ENCODE assay signal across 33 mouse cellular contexts in genomic region chr15:24161974-24162373, GRCm38 (mm10).
"Had no signal": no experiment of that assay in that cellular context is flagged by ENCODE, and none has a peak within 500 bp of the region (broad histone marks: within the 10 kb centered on the region; RNA-seq: fewer than 3 reads in every experiment).

No protein-coding gene starts in this region.

- H3K4me3 ChIP-seq: heart, embryonic 12.5 days; heart, embryonic 13.5 days; heart, embryonic 15.5 days; hindbrain, embryonic 10.5 days; hindbrain, embryonic 12.5 days; hindbrain, embryonic 15.5 days; intestine, embryonic 15.5 days; kidney, embryonic 15.5 days; layer of hippocampus, adult 2 months; left cerebral cortex, adult 2 months had no signal

- H3K27me3 ChIP-seq: heart, embryonic 12.5 days; heart, embryonic 13.5 days; heart, embryonic 15.5 days; hindbrain, embryonic 12.5 days; hindbrain, embryonic 15.5 days; intestine, embryonic 15.5 days; kidney, embryonic 15.5 days had no signal

- ATAC-seq: hindbrain, embryonic 16.5 days; hindbrain, postnatal 0 days; inflammation-experienced regulatory T-cells, adult 6 months; intestine, embryonic 15.5 days; intestine, embryonic 16.5 days; intestine, postnatal 0 days had no signal

- H3K4me2 ChIP-seq: heart, embryonic 11.5 days; heart, embryonic 12.5 days; heart, embryonic 13.5 days; heart, embryonic 15.5 days; hindbrain, embryonic 12.5 days; hindbrain, embryonic 14.5 days; hindbrain, embryonic 15.5 days; intestine, embryonic 15.5 days; kidney, embryonic 15.5 days had no signal

- H3K4me1 ChIP-seq: heart, embryonic 12.5 days; heart, embryonic 13.5 days; heart, embryonic 15.5 days; hindbrain, embryonic 10.5 days; hindbrain, embryonic 12.5 days; hindbrain, embryonic 15.5 days; intestine, embryonic 15.5 days; kidney, embryonic 15.5 days had no signal

- DNase-seq: heart, postnatal 10 days; heart, postnatal 14 days; heart, postnatal 36 days; heart, postnatal 4 days; kidney, adult 11 months; kidney, adult 18-20 months; kidney, adult 2 months; kidney, adult 8-10 months; kidney, adult 9 months; kidney, postnatal 14 days; kidney, postnatal 25 days; kidney, postnatal 36 days; kidney, postnatal 4 days; layer of hippocampus, adult 9-11 months; layer of hippocampus, postnatal 36 days had no signal

- H3K9me3 ChIP-seq: heart, embryonic 12.5 days; heart, embryonic 13.5 days; heart, embryonic 15.5 days; hindbrain, embryonic 10.5 days; hindbrain, embryonic 12.5 days; hindbrain, embryonic 15.5 days; intestine, embryonic 15.5 days; kidney, embryonic 15.5 days had no signal

- H3K9ac ChIP-seq: heart, embryonic 12.5 days; heart, embryonic 13.5 days; heart, embryonic 15.5 days; hindbrain, embryonic 12.5 days; hindbrain, embryonic 14.5 days; hindbrain, embryonic 15.5 days; intestine, embryonic 15.5 days; kidney, embryonic 15.5 days had no signal

- H3K36me3 ChIP-seq: heart, embryonic 12.5 days; heart, embryonic 13.5 days; heart, embryonic 15.5 days; hindbrain, embryonic 10.5 days; hindbrain, embryonic 12.5 days; hindbrain, embryonic 15.5 days; intestine, embryonic 15.5 days; kidney, embryonic 15.5 days had no signal

- H3K27ac ChIP-seq: heart, embryonic 13.5 days; heart, embryonic 15.5 days; hindbrain, embryonic 10.5 days; hindbrain, embryonic 12.5 days; hindbrain, embryonic 14.5 days; hindbrain, embryonic 15.5 days; hindbrain, postnatal 0 days; intestine, embryonic 15.5 days; kidney, embryonic 15.5 days; kidney, postnatal 0 days; layer of hippocampus, adult 2 months; left cerebral cortex, adult 2 months had no signal
